Mouse (Mus musculus) retina, adult 2 months (tissue): ENCODE measurements around the gene Sox13.

Experiments
- DNase-seq: peaks from one replicate; pipeline ENCODE4 v3.0.0-alpha.2; 2012; ENCODE audit warnings: low read depth, low spot score

The Sox13 gene

GRCm38 (mm10) chr1:133400014-133400725 is 24.0 kb downstream of the Sox13 start:
- no peak for DNase-seq

- DNase-seq: no peak
Measured at GRCm38 (mm10) chr1:133397483-133398237, 26.5 kb downstream of the Sox13 start.

- no peak for DNase-seq
Measured at GRCm38 (mm10) chr1:133397094-133397482, 27.1 kb downstream of the Sox13 start.

- no peak for DNase-seq
Measured at GRCm38 (mm10) chr1:133396693-133397092, 27.5 kb downstream of the Sox13 start.

- DNase-seq: no peak
Measured at GRCm38 (mm10) chr1:133394702-133395101, 29.5 kb downstream of the Sox13 start.

- no peak for DNase-seq
Measured at GRCm38 (mm10) chr1:133387539-133388268, 36.5 kb downstream of the Sox13 start.

GRCm38 (mm10) chr1:133386209-133386608 is 38.0 kb downstream of the Sox13 start:
- DNase-seq: no peak

GRCm38 (mm10) chr1:133385506-133385905 is 38.7 kb downstream of the Sox13 start:
- DNase-seq: no peak

- DNase-seq: no peak
Measured at GRCm38 (mm10) chr1:133383157-133383783, 40.9 kb downstream of the Sox13 start.

GRCm38 (mm10) chr1:133382552-133383155 is 41.5 kb downstream of the Sox13 start:
- no peak for DNase-seq

- DNase-seq: peak; percentile 56
Measured at GRCm38 (mm10) chr1:133382008-133382407, 42.2 kb downstream of the Sox13 start.

- DNase-seq: no peak
Measured at GRCm38 (mm10) chr1:133380347-133381065, 43.7 kb downstream of the Sox13 start.

- no peak for DNase-seq
Measured at GRCm38 (mm10) chr1:133379986-133380320, 44.2 kb downstream of the Sox13 start.

- no peak for DNase-seq
Measured at GRCm38 (mm10) chr1:133379254-133379985, 44.8 kb downstream of the Sox13 start.

- DNase-seq: no peak
Measured at GRCm38 (mm10) chr1:133377547-133377946, 46.6 kb downstream of the Sox13 start.

- no peak for DNase-seq
Measured at GRCm38 (mm10) chr1:133375696-133376346, 48.4 kb downstream of the Sox13 start.

GRCm38 (mm10) chr1:133372113-133372512 is 52.1 kb downstream of the Sox13 start:
- DNase-seq: no peak

GRCm38 (mm10) chr1:133371431-133371830 is 52.7 kb downstream of the Sox13 start:
- DNase-seq: no peak

- DNase-seq: no peak
Measured at GRCm38 (mm10) chr1:133370352-133370751, 53.8 kb downstream of the Sox13 start.

GRCm38 (mm10) chr1:133368644-133369043 is 55.5 kb downstream of the Sox13 start:
- no peak for DNase-seq
